Mouse (Mus musculus) granulocyte monocyte progenitor cell, adult 5-6 weeks (primary cell): ENCODE measurements around the gene Gpc6. TPM values are rescaled to one million over a fixed set of nuclear protein-coding genes. Genes with fewer than 3 reads are reported as not detected.
A peak's percentile ranks its signal among the peaks of the same experiment; 100 is the strongest.

Experiments
- ATAC-seq: replicated peaks from 2 replicates; pipeline ENCODE4 v1.8.0; 2016; ENCODE audit warnings: mild to moderate bottlenecking, moderate TSS enrichment, inconsistent platforms; ENCODE audit not compliant: poor library complexity, severe bottlenecking
- total RNA-seq, 2 experiments: library from RNA; stranded (forward) in 1 of 2; stranded (reverse) in 1 of 2; fragments of 200-712, 200-1000 nt in 1 of 2; fragments of >200 nt in 1 of 2; fragmentation: Nextera tagmentation in 1 of 2; gene quantifications; 2 replicates each; pipeline ENCODE4 v1.2.3; 2014 to 2017

Gene Gpc6
- total RNA-seq, 2 experiments from 2014 or later: not detected

DNA sequence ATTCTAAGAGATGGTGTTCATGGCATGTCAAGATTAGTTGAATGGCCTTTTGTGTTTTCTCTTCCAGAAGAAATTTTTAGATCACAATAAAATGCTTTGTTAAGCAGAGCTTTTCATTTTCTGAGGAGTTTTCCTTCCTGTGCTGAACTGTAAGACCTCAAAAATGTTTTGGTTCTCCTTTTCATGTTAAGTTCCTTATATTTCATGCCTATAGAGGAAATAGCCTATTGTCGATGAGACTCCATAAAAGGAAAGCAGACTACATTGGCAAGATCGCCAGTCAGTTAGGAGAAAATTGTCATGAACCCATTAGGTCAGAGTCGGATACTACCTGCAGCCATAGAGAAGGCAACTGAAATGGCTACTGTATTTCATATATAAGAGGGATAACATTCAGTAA is 278.8 kb downstream of the Gpc6 start:
- peak; percentile 92 for ATAC-seq

DNA sequence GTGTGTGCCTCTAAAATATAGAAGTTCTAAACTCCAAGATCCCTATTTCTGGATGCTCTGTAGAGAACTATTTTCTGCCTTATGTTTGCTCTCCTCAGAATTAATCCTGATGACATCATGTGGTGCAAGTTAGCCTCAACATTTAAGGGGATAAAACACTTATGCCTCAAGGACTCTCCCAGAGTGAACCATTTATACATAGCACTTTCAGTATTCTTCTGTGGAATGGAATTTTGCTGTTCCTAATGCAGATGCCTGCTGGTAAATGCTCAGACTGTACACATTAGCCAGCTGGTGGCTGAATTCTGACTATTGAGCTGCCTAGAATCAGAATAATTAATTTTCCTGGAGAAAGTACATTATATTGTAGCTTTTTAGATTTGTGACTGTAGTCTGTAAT is 289.3 kb downstream of the Gpc6 start:
- ATAC-seq: no peak

DNA sequence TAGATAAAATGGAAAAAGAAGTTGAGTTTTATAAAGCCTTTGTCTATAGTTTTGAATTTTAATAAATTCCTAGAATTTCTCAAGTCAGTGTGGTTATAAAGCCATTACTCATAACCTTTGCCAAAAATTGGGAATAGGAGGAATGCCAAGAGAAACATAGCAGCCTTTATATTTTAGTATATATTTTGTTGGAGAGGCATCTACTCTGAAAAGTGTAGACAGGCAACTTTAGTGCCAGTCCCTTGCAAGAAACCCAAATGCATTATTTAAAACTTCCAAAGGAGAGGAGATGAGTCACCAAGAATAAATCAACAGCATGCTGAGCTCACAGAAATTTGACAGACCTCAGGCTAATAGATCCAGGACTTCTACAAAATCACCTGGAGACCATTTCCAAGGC is 301.8 kb downstream of the Gpc6 start:
- no peak for ATAC-seq

DNA sequence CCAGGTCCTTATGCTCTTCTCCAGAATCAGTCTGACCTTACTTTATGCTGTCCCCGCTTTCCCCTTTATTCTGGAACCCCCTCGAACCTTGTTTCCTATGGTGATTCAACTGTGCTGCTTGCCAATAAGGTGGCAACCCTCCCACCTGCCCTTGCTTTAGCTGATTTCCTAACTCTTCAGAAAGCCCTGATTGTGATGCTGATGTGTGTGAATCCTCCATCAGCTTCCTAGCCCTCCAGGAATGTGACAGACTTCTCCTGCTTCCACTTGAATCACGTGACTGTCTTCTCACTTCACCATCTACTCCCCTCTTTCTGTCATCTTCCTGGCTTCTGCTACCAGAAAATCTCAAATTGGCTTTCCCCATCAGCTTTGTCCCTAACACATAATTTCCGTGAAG is 305.4 kb downstream of the Gpc6 start:
- ATAC-seq: no peak

DNA sequence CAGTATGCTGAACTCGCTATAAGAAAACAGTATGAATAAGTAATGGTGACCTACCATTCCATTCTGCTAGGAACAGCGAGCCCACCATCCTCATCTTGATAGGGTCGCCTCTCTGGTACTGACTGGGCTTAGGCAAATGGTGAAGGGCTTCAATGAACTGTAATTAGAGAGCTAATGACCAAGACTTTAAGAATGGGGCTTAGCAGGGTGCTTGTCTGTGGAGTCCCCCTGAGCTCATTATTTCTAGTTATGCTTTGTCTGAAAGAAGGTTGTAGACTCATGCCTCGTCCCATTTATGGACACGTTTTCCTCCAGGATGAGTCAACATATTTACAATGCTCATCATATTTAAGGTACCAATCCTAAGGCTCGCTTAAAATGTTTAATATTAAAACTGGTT is 313.1 kb downstream of the Gpc6 start:
- no peak for ATAC-seq

DNA sequence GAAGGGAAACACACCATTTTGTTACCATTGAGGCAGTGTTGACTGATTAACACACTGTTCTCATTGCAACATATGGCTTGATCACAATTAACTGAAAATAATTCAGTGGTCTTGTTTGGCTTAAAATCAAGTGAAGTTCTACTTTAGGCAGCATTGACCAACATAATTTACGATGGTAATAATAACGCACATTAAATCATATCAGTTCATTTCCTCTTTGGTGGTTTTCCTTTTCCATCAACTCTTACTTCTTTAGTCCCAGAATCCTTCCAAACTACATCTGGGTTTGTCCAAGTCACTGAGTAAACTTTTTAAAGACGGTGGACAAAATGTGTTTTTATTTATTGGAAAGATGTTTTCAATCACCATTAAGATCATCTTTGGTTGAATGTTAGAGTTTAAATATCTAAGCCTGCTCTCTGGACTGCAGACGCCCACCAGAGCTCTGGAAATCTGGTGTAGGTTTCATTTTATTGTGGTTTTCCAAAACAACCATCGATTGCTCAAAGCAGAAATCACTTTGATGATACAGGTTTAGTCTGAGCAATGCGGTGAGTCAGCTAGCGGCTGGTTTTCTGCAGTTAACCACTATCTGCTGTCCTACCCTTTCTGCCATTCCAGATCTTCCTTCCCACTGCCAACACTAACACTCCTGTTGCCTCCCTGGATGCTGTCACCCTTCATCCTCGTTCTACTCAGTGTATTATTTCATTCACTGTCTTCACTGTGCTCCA is 314.7 kb downstream of the Gpc6 start:
- no peak for ATAC-seq

DNA sequence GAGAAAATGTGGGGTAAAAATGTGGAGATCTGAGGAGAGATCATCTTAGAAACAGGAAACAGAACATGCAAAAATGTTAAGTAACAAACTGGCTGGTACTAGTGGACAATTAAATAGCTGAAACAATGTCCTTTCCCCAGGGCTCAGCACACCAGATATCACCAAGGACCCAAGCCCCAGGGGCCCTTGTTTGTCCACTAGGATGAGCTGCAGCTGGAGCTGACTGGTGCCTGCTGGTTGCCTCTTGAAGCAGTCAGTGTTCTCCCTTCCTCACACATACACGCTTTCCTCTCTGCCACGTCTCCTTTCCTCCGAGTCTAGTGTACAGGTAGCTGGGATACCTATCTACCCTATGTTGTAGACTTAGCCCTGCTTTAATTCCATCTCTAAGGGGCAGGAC is 320.5 kb downstream of the Gpc6 start:
- ATAC-seq: no peak

DNA sequence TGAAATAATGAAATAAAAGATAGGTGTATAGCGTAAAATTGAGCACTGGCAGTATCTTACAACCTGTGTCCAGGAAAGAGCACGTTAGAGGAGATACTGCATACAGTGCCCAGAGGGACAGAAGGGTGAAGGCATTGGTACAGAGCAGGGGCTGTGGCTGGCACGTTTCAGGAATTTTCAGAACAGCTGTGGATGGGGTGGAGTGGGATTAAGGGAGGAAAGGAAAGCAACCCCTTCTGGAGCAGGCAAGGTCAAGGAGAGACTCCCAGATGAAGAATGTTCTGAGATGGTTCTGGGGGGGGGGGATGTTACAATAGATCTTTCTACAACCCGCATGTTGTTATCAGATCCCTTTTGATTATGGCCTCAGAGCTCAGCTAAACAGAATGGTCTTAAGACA is 331.1 kb downstream of the Gpc6 start:
- ATAC-seq: no peak

DNA sequence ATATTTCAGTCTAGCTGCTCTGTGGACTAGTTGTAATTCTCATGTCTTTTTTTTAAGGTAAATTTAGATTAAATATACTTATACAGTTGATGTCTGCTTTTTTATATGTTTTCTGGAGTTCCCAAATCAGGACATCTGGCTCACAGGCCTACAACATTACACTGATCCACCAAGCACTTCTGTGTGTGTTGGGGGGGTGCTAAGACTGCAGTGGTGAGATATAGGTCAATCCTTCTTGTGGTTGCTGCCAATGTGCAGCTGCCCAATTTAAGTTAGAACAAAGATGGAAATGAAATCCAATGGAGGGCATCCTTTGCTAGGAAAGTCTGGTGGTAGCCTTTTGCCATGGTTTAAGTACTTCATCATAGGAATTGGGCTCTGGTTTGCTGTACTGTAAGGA is 340.5 kb downstream of the Gpc6 start:
- no peak for ATAC-seq

DNA sequence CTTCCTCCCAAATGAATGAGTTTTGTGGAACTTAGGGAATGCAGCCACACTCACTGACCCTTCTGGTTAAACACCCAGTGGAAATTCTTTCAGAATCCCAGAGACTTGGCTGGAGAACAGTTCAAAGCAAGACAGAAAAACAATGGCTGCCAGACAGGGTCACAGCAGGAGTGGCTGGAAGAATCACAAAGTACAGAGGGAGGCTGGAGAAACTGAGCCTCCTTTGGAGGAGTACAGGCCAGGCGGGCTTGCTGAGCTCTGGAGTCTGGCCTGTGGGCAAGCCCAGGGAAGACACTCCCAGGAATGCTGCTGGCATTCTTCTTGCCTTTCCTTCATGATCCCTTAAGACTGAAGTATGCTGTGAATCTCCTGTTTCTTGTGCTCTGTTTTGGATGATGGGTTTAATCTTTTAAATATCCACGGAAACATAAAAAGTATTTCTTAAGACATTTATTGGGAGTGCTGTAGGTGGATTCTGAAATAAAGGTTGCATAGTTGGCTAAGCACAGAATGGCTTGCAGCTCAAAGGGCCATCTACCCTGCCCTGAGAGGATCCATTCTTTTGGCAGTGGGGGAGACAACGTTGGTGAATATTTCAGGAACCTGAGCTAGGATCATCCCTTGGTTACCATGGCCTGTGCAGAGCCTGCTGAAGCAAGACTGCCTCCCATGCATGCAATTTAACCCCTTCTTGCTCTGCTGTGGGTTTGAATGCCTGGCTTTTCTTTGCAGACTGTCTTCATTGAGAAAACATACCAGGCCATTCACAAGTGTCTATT is 342.9 kb downstream of the Gpc6 start:
- no peak for ATAC-seq

DNA sequence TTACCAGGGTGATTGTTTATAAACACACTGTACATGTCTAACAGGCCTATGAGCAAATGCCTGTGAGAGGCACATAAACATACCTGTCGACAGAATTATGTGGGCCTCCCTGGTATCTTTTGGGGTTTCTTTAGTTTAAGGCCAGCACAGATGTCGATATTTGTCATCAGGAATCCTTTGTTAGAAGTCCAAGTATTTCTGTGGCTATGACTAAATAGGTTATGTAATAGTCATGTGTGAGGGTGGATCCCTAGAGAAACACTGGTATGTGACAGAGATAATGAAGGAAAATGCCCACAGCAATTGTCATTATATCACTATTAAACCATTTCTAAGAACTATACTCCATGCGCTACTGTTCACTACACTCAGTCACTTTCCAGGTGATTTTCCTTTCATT is 358.5 kb downstream of the Gpc6 start:
- ATAC-seq: no peak

DNA sequence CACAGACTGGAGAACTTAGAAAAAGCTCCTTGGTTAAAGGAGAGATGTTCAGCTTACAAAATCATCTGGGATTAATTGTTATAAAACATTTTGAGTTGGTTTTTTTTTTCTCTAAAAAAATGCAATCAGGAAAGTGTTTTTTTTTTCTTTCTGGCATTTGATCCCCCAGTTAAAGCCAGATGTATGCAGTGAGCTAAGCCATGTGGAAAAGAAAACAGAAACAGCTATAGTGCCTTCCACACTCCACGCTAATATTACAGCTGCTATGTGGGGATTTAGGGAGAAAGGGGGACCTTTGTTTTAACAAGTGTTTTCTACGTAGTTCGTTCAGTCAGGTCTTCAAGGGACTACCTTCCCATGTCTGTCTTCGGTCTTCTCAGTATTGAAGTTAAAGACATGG is 368.6 kb downstream of the Gpc6 start:
- no peak for ATAC-seq

DNA sequence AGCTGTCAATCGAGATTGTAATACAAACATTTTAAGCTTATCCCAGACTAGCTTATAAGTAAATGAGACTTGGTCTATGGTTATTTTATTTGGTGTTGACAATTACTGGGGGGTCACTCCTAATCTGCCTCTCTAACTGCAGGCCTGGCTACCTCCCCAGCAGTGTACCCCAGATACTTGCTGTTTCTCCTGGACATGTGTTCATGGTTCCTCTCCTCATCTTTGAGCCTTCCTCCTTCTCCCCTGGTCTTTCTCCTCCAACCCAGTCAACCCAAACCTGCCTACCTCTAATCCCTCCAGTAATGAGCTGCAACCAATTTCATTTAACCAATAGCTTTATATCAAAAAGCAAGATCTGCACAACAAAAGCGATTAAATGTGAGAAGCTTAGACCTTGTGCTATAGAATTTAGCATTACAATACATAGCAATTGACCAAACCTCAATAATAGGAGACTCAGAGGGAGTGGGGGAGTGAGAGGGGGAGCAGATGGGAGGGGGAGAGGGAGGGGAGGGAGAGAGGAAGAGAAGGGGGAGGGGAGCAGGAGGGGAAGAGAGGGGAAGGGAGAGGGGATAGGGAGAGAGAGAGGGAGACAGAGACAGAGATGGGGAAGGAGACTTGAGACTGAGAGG is 371.2 kb downstream of the Gpc6 start:
- ATAC-seq: no peak

DNA sequence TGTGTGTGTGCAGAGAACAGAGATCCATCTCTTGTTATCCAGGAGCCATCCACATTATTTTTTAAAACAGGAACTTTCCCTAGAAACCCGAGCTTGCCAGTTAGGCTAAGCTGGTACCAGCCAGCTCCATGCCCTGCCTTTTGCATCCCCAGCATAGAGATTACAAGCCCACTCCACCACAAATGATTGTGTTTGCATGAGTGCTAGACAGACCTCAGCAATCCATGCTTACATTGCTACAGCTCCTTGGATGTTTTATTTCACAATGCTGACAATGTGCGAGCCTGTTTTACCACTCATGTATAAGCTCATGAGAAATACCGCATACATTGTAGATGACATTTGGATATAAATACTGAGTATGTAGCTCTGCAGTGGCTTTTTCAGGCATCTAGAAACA is 375.9 kb downstream of the Gpc6 start:
- ATAC-seq: no peak

DNA sequence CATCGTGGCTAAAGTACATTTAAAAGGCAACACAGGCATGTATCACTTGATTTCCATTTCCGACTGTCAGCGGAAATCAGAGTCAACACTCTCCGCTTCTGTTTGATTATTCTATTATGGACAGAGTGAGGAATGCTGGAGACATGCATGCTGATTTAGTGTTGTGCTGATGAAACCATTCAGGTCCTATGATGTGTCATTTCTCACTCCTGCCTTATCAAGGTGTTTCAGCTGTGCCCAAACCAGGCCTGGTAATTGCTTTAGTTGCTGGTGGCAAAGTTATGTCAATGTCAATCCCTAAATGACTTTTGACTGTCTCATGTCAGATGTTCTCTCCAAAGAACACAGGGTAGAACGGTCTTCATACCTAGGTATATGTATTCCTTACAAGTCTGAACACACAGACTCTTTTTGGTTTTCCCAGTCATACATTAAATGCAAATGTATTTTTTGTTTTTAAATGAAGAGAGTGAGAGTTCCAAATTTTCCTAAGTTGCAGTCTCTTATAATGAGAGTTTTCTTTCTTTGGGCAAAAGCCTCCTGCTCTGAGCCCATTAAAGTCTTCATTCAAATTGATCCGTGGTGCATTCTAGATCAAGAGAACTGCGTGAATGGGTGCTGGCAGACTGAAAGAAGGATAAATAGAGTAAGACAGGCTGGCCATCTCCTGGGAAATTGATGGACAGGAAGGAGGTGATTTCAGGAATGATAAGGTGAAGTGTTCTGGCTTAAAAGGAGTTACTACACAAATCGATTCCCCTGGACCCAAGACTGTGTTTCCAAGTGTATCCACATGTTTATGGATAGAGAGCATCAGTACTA is 379.0 kb downstream of the Gpc6 start:
- ATAC-seq: no peak

DNA sequence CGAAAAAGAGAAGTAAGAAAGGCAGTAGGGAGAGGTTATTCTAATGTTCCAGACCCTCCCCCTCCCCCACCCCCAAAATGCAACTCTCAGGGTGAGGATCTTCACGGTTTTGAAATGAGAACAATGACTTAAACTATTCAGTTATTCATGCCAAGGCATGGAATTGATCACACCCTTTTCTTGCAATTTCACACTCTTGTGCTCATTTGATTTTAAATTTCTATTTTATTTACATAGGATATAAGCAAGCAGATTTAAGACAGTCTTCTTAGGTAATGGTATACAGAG is 379.6 kb downstream of the Gpc6 start:
- ATAC-seq: no peak

DNA sequence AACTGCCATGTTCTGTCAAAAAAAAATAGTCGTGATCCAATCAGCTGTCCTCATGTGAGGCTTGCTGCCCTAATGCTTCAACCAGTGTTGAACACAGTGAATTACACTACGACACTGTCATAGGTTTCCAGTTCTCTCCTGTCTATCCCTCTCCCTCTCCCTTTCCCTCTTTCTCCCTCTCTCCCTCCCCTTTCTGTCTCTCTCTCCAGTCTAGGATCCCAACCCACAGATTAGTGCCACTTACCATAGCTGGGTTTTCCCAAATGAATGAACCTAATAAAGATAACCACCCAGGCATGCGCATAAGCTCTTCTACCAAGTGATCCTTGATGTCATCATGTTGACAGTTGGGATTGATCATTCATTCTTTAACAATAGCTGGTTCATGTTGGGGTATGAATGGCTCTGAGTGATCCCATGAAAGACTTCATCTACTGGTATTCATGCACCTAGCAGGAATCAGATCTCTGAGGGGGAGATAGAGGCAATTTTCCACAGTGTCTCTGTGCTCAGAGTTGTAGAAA is 384.9 kb downstream of the Gpc6 start:
- ATAC-seq: no peak

DNA sequence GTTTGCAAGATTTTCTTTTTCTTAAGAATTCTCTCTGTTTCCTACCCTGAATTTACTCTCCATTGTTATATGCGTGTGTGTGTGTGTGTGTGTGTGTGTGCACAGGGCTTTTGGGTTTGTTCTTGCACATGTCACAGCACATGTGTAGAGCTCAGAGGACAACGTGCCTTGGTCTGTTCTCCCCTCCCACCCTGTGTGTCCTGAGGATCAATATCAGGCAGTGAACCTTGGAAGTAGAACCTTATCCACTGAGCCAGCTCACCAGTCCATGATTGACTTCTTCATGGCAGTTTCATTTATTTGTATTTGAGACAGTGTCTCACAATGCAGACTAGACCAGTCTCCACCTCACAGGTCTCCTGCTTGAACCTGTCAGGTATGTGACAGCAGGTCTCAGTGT is 399.1 kb downstream of the Gpc6 start:
- no peak for ATAC-seq

DNA sequence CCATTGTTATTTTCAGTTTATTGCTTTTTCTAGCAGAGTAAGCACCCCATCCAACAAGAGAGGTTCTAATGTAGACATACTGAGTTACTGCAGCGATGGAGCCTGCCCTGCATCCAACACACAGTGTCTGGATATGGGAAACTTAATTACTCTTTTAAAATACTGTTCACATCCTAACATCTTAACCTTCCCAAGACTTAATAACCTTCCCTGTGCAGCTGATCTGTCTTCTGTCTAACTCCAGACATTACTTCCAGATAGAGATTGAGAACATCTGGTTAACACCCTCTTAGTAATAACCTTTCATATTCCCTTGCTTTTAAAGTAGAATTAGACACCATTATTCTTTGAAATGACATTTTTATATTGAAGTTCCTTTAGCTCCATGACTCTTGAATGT is 407.1 kb downstream of the Gpc6 start:
- no peak for ATAC-seq

DNA sequence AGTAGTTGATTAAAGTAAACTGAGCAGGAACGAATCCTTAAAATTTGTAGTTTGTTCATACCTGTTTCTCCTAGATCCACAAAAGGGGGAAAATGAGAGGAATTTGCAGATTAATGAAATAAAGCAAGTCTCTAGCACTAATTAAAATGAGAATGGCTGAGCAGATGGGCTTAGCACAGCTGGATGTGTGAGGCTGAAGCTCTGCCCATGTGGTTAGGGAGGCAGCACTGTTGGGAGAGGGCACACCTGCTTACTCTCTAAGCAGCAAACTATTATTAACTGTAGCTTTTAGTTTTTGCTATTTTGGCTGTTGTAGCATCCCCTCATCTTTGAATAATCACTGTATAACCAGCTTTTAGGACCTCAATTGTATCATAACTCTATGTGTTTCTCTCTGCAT is 412.2 kb downstream of the Gpc6 start:
- no peak for ATAC-seq

DNA sequence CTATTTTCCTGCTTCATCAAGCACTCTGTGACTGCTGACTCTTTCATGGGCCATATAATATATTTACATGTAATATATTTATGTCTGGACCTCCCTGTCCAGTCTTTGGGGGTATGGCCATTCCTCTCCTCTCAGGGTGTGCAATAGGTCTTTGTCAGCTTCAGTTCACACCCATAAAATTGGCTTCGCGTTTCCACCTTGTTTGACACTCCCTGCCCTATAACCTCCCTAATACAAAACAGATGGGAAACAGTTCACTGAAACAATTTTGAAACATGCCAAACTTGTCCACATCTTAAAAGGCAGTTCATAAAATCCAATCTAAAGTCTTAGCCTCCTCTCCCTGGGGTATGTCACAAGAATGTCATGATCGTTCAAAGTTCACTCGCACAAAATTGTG is 415.4 kb downstream of the Gpc6 start:
- ATAC-seq: no peak
